Mouse (Mus musculus) layer of hippocampus, postnatal 36 days (tissue): Measurements from ENCODE around the gene Hist1h2bm. TPM values are rescaled to one million over a fixed set of nuclear protein-coding genes. Genes with fewer than 3 reads are reported as not detected.
"Not testable (repeated sequence)": the region's sequence is repeated elsewhere in the genome, so short reads cannot be mapped to it uniquely, and the experiment has no call there.

ENCODE experiments used
- DNase-seq, 2 experiments: peaks; one replicate each; pipeline ENCODE4 v3.0.0; 2022
- total RNA-seq, 2 experiments: library from RNA; stranded (reverse); gene quantifications; 2 replicates each; pipeline ENCODE4 v1.2.3; 2021

The Hist1h2bm gene
- total RNA-seq, 2 experiments from 2014 or later: 4.3 to 6.2 TPM

DNA sequence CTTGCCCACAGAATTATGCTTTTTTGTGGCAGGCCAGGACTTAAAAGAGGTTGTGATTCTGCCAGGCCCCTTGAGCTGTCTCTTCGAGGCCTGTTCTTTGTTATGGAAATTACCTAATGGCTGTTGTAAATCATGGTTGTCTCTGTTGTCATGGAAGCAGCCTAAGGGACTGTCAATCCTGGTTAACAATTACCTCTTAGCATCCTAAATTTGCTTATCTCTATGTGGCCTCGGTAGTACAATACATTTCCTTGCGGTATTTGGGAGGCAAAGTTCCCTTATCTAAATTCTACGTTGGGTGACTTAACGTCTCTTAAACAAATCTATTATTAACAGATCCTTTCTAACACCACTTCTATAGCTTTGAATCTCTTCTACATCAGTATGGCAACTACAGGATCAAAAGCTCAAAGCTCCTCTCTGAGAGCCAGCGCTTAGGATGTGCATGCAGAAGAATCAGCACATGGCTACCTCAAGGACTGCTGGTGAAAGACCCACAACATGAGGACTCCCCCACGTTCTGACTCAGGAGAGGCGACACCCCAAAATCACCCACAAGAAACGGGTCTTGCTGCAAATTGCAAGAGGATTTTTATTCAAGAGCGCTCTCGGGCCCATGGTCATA is 6.2 kb downstream of the Hist1h2bm start:
- DNase-seq: no peak

DNA sequence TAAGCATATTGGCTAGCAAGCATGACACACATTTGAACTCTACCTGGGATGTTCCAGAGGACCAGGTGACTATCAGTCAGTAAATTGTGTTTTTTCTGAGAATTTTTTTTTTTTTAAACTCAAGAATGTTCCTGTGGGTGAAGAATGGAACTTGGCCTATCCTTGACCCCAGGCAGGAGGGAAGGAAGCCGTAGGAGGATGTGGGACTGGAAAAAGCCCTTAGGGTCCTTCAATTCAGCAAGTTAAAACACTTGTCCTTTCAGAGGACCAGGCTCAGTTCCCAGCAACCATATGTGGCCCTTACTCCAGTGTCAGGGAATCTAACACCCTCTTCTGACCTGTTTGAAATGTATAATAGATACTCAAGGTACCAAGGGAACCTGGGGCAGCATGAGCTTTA is 7.7 kb downstream of the Hist1h2bm start:
- DNase-seq: no peak

DNA sequence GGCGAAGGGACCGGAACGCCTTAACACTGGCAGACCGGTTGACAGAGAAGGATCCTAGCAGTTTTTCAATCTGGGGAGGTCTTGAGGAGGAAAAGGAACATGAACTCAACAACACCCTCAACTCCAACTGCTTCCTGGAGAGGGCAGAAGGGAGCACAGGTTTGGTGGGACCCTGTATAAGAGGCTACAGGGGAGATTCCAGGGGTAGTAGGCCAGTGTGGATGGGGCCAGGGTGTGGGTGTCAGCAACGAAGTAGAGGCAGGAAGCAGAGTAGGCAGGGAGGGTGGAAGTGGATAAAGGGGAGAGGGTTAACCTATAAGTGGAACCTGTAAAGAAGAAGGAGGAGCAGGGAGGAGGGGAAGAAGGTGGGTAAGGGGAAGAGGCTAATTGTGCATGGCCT is 11.6 kb downstream of the Hist1h2bm start:
- DNase-seq: no peak

DNA sequence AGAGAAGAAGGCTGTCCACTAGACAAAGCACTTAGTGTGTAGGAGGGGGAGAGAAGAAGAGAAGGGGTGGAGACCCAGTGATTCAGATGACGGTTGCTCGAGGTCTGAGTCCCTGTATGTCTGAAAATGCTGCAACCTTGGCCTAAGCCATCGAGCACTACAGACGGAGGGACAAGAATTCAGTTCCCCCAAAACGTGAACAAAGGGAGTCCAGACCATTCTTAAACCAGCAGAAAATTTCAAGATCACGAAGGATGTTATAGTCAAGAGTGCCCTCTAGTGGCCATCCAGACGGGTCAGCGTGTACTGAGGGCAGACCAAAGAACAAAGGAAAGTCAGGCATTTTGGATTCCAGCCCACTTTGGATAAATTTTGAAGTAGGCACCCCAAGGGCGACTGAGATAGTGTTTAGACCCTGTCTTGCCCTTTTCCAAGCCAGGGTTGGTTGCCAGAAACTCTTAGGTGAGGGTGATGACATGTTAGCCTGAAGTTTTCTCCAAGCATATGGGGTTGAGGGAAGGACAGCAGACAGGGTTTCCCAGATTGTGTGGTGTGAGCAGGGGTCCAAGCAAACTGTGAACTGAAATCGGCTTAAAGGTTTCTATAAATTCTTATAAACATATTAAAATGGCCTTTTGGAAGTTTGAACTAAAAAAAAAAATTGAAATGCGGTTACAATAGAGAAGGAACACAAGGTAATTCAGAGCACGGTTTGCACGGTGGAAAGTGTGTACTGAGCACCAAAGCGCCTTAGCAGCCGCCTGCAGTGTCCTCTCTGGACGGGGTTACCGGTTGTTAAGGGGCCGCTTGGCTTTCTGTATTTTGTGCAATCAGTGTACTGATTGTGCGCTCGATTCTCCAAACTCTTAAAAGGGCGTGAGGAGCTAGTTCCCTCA is 12.4 kb downstream of the Hist1h2bm start:
- peak; percentile 55 to 67 for DNase-seq

DNA sequence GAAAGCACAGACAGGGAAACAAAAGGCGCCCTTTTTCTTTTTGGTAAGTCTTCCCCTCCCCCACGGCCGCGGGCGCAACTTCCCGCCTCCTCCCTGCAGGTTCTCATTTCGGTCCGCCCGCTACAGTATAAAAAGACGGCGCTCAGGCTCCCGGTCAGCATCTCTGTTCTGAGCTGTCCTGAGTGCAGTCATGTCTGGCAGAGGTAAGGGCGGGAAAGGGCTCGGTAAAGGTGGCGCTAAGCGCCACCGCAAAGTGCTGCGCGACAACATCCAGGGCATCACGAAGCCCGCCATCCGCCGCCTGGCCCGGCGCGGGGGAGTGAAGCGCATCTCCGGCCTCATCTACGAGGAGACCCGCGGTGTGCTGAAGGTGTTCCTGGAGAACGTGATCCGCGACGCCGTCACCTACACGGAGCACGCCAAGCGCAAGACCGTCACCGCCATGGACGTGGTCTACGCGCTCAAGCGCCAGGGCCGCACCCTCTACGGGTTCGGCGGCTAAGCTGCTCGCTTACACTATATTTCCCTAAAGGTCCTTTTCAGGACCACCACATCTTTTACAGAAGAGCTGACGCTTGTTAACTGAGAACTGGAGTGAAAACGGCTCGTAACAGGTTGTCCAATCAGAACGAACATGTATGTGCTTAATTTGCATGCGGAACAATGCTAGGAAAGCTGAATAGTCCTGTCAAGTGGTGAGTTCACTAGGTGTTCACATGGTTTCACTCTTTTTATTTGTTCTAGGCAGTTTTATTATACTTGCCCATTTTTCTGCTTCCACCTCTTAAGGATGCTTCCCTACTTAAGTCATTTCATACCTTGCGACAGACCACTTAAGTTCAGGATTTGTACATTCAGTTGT is 13.3 kb downstream of the Hist1h2bm start, which contains the start of gene Hist1h4j:
Gene Hist1h4j, plus strand, starts transcription at position 159 of the 862 bp plus-strand sequence.
- peak; percentile 69 to 71 for DNase-seq

DNA sequence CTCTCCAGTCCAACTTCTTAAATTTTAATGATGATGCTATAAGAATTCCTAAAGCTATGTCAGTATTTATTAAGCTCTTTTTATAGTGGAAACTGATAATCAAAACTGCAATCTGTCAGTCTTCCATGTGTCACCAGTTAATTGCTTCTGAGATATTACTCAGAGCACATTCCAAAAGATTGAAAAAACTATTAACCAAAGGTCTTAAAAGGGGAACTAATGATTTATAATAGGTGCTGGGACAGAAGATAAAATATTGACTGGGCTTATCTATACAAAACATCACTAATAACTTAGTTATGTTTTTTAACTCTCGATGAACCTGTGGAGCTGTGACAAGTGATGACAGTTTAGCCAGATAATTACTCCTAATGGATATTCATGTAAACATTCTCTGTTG is 23.2 kb downstream of the Hist1h2bm start:
- no peak for DNase-seq

DNA sequence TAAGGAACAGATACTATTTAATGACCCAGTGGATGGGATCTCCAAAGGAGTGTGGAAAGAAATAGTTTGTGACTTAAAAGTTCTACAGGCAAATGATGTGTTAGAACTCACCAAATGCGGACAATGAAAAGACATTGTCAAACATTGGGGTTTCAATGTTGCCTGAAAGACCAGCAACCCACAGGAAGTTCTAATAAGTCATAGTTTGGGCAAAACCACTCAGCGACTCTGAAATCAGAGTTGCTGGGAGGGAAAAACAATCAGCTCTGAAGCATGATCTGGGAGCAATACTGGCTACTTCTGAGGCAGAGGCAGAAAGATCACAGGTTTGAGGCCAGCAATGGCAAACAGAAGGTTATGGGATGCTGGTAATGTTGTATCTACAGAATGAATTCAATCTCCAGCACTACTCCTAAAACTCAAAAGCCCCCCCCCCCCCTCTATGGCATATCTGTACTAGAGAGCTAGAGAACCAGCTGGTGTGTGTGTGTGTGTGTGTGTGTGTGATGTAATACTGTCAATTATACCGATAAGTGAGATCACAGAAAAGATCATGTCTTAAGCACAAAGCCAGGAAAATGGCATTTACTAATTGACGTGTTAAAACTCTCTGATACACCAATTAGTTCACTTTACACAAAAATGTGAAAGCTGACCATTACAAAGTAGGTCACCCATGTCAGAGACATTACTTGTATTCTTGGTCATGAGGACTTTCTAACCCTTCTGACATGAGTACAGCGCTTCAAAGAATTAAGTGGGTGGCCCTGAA is 27.7 kb downstream of the Hist1h2bm start:
- DNase-seq: no peak

DNA sequence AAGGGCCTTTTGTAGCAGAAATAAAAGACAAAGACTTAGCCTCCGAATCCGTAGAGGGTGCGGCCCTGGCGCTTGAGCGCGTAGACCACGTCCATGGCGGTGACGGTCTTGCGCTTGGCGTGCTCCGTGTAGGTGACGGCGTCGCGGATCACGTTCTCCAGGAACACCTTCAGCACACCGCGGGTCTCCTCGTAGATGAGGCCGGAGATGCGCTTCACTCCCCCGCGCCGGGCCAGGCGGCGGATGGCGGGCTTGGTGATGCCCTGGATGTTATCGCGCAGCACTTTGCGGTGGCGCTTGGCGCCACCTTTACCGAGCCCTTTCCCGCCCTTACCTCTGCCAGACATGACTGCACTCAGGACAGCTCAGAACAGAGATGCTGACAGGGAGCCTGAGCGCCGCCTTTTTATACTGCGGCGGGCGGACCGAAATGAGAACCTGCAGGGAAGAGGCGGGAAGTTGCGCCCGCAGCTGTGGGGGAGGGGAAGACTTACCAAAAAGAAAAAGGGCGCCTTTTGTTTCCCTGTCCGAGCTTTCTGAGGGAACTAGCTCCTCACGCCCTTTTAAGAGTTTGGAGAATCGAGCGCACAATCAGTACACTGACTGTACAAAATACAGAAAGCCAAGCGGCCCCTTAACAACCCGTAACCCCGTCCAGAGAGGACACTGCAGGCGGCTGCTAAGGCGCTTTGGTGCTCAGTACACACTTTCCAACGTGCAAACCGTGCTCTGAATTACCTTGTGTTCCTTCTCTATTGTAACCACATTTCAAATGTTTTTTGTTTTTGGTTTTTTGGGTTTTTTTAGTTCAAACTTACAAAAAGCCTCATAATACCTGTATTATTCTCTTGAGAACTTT is 28.5 kb downstream of the Hist1h2bm start, which contains the start of gene Hist1h4k:
Gene Hist1h4k, minus strand, starts transcription at position 347 of the 859 bp plus-strand sequence.
- DNase-seq: peak; percentile 90 to 91

DNA sequence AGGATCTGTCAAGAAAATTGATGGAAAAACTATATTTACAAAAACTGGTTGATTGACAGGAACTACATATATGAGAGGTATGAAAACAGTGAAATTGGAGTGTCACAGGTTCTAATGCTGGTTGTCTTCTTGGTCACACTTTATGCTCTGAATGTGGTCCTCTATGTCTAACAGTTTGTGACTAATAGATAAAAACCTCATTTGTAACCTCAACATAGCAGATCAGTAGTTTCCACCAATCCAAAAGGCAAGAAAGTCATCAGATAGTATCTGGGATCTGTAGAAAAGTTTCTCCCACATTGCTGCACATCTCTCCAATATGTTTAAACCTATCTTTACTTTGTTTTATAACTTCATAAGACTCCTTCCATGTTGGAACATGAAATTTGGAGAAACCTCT is 29.6 kb downstream of the Hist1h2bm start:
- DNase-seq: no peak

DNA sequence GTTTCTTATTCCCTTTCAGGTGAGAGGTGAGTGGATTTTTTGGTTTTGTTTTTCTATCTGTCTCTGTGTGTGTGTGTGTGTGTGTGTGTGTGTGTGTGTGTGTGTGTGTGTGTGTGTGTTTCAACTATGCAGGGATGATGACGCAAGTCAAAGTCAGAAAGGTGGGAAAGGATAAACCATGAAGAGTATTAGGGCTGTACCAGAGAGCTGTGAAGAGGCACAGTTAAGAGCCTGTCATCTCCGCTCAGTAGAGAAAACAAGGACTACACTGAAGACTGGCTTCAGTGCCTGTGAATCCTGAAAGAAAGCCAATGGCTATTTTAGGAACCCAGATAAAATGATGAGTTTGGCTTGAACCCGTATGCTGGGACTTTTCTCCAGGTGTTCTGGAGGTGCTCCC is 30.0 kb downstream of the Hist1h2bm start:
- no peak for DNase-seq

DNA sequence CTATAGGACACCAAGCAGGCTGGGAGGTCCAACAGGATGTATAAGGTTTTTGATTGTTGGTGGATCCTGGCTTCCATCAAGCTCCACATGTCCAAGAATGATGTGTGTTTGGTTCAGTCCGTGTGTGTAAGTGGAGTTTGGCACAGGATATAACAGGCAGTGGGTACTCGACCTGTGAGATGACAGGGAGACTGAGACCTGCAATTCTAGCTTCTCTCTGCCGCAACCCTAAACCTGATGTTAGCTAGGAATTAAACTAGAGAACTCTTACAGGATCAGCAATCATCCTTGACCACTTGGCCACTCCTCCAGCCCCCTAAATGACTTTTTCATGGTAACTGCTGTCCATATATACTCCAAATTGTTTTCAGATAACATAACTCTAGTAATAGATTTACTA is 30.5 kb downstream of the Hist1h2bm start:
- DNase-seq: no peak

DNA sequence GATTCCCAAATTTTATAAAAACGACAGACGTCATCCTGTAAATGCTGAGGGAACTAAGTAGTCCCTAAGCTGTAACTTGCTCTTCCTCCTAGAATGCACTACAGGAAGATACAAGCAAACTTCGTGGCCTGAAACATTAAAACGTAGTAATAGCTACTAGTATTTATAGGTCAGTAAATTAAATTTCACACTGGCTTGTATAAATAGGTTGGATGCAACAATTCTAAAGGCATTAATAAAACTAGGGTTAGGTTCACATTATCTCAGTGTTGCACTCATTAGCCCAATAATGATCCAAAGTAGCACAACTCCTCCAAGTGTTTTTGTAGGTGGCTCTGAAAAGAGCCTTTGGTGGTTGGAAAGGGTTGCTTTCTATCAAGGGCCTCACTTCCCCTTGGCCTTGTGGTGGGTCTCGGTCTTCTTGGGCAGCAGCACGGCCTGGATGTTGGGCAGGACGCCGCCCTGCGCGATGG is 31.2 kb downstream of the Hist1h2bm start:
- no peak for DNase-seq

DNA sequence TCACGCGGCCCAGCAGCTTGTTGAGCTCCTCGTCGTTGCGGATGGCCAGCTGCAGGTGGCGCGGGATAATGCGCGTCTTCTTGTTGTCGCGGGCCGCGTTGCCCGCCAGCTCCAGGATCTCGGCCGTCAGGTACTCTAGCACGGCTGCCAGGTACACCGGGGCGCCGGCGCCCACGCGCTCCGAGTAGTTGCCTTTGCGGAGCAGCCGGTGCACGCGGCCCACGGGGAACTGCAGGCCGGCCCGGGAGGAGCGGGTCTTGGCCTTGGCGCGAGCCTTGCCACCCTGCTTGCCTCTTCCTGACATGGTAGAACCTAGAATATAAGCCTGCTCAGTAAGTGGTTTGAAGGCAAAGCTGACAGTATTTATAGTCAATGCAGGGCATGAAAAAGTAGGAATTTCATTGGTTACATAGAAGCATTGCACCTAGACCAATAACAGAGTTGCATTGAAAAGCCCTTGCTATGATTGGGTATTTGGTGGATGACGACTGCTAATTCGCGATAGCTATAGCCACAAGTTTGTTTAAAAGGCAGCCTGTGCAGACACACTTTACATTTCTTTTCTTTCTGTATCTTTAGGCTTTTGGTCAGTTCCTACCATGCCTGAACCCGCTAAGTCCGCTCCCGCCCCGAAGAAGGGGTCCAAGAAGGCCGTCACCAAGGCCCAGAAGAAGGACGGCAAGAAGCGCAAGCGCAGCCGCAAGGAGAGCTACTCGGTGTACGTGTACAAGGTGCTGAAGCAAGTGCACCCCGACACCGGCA is 31.9 kb downstream of the Hist1h2bm start, which contains the start of the genes Hist1h2ak and Hist1h2bn:
Gene Hist1h2ak, minus strand, starts transcription at position 304 of the 762 bp plus-strand sequence.
Gene Hist1h2bn, plus strand, starts transcription at position 600 of the 762 bp plus-strand sequence.
- peak; percentile 63 to 67 for DNase-seq

DNA sequence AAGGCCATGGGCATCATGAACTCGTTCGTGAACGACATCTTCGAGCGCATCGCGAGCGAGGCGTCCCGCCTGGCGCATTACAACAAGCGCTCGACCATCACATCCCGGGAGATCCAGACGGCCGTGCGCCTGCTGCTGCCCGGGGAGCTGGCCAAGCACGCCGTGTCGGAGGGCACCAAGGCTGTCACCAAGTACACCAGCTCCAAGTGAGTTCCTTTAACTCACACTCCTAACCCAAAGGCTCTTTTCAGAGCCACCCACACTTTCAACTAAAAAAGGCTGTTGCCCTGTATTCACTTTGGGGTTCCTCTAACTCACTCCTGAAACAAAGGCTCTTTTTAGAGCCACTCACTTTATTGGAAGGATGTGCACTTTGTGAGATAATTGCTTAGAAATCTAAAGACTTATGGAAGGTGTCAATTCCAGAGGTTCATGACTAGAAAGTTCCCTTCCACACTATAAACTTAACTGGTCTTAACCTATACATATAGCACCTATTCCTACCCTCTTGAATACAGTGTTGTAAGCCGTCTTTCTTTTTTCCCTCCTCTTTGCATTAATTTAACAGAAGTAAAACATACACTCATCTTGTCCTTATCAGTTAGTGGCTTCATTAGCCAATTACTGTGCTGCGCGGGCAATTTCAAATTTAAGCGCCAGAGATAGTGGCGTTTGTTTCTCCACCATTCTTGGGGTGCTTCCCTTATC is 32.6 kb downstream of the Hist1h2bm start:
- DNase-seq: not testable (repeated sequence)

DNA sequence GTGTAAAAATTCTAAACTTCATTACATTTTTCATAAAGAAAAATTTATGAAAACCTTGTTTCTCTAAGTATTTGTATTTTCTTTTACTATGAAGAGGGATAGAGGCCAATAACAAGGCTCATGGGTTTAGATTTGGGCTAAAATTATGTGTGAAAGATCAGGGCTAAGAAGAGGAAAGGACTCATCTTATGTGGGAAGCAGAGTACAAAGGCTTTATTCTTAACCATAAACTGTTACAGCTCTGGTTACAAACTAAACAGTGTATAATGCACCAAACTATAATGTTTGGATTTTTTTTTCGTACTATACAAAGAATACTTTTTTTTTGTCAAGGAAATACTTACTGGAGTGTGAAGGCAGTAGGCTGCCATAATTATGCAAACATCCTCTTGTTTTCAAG is 33.9 kb downstream of the Hist1h2bm start:
- DNase-seq: no peak
